Mouse (Mus musculus): Measurements from ENCODE around the gene Plpp7. TPM values are rescaled to one million over a fixed set of nuclear protein-coding genes. Genes with fewer than 3 reads are reported as not detected.

Gene Plpp7
- polyA plus RNA-seq, 1 experiment: 3.3 TPM

DNA sequence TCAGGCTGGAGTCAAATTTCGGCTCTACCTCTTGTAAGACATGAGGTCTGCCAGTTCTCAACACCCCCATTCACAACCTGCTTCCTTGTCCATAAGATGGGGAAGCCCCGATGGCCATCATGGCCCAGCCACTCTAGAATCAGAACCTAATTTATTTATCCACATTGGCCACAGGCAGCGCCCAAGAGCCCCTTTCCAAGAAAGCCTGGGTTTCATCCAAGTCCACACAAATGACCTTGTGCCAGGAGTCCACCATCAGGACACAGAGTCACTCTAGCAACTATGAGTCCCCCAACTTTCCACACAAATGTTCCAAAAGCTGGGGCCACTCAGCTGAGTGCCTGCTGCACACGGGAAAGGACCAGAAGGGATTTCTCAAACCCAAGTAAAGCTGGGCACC, 29.3 kb upstream of the Plpp7 start:
- H3K4me1 ChIP-seq: peaks cover 94% of the 10 kb centered on the region
- no peaks in the 10 kb centered on the region for H3K27me3 ChIP-seq (replicated peaks)
- peaks cover 87% of the 10 kb centered on the region for H3K36me3 ChIP-seq (replicated peaks; ENCODE audit: low read length)
- TF ChIP-seq GATA1 (IDR thresholded peaks at IDR 0.05; ENCODE audit: borderline replicate concordance, low read length) (no peak), FLI1 (IDR thresholded peaks at IDR 0.05; ENCODE audit: low read length) (no peak)
- H3K4me3 ChIP-seq (replicated peaks): no peak overlapping the region
- H3K9me3 ChIP-seq: no peaks in the 10 kb centered on the region

DNA sequence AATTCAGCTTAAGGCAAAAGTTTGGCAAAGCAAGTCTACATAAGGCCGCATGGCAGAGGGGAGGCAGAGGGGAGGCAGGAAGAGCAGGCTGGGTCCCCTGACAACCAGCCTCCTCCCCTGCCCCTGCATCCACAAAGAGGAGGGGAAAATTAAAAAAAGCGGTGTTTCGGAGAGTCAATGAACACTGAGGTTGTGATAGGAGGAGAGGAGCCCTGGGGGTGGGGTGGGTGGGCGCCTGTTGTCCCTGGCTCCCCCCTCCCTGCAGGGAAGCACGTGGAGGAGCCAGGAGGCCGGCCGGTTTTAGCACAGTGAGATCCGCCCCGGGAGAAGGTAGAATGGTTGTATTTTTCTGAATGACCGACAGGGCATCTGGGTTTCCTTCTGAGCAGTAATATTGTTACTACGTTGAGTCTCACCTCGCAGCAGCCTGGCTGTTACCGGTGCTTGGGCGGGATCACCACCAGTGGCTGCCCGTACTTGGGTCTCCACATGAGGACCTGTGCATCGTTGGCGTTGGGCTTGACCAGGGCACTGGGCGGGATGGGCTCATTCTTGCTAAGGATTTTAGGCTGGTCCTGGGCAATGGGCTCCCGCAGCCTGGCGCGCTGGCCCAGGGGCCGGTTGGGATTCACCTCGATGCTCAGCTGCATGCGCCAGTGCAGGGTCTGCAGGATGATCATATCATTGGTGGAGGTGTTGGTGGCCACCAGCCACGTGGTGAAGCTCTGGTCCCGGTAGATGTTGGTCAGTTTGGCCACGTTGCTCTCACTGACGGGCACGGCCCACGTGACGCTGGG, 26.3 kb upstream of the Plpp7 start:
- Histone ChIP-seq H3K27me3 (replicated peaks) (no peaks in the 10 kb centered on the region), H3K4me1 (peaks cover 89% of the 10 kb centered on the region), H3K36me3 (replicated peaks; ENCODE audit: low read length) (peaks cover 100% of the 10 kb centered on the region)

DNA sequence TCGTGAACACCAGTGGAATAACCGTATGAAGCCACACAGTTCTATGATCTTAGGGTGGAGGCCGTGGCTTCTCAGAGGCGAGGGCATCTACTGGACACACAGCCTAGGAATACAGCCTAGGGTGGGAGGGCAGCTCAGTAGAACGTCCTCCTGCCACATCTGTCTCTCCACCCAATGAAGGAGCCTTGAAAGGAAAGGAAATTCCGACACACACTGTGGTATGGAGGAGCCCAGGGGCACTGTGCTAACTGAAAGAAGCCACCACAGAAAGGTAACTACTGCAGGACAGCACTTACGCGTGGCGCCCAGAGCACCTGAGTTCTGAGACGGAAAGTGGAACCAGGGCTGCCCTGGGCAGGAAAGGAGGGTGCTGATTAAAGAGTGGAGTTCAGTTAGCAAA, 24.6 kb upstream of the Plpp7 start:
- Histone ChIP-seq H3K27me3 (replicated peaks) (no peaks in the 10 kb centered on the region), H3K4me1 (peaks cover 89% of the 10 kb centered on the region), H3K4me3 (replicated peaks) (peak overlapping the region; percentile 42), H3K36me3 (replicated peaks; ENCODE audit: low read length) (peaks cover 97% of the 10 kb centered on the region), H3K9me3 (no peaks in the 10 kb centered on the region)
- TF ChIP-seq FLI1 (IDR thresholded peaks at IDR 0.05; ENCODE audit: low read length) (no peak), GATA1 (IDR thresholded peaks at IDR 0.05; ENCODE audit: borderline replicate concordance, low read length) (no peak)

More for the DNA sequence above, 26.3 kb upstream of the Plpp7 start:
- peak overlapping the region; percentile 20 for H3K4me3 ChIP-seq (replicated peaks)
- TF ChIP-seq FLI1 (IDR thresholded peaks at IDR 0.05; ENCODE audit: low read length) (no peak), GATA1 (IDR thresholded peaks at IDR 0.05; ENCODE audit: borderline replicate concordance, low read length) (no peak)
- H3K9me3 ChIP-seq: no peaks in the 10 kb centered on the region

- Histone ChIP-seq H3K27me3 (replicated peaks) (no peaks in the 10 kb centered on the region), H3K4me3 (replicated peaks) (peak overlapping the region; percentile 40), H3K36me3 (replicated peaks; ENCODE audit: low read length) (peaks cover 89% of the 10 kb centered on the region), H3K9me3 (no peaks in the 10 kb centered on the region), H3K4me1 (peaks cover 81% of the 10 kb centered on the region)
- TF ChIP-seq FLI1 (IDR thresholded peaks at IDR 0.05; ENCODE audit: low read length): no peak
- no peak for TF ChIP-seq GATA1 (IDR thresholded peaks at IDR 0.05; ENCODE audit: borderline replicate concordance, low read length)
Observed at GRCm38 (mm10) chr2:32074404-32074803, 20.9 kb upstream of the Plpp7 start.

GRCm38 (mm10) chr2:32075368-32075767, 20.0 kb upstream of the Plpp7 start:
- Histone ChIP-seq H3K4me1 (peaks cover 86% of the 10 kb centered on the region), H3K36me3 (replicated peaks; ENCODE audit: low read length) (peaks cover 89% of the 10 kb centered on the region)

GRCm38 (mm10) chr2:32077744-32078143, 17.6 kb upstream of the Plpp7 start:
- Histone ChIP-seq H3K36me3 (replicated peaks; ENCODE audit: low read length) (peaks cover 76% of the 10 kb centered on the region), H3K4me1 (peaks cover 87% of the 10 kb centered on the region), H3K9me3 (no peaks in the 10 kb centered on the region), H3K27me3 (replicated peaks) (no peaks in the 10 kb centered on the region), H3K4me3 (replicated peaks) (peak overlapping the region; percentile 89)
- no peak for TF ChIP-seq FLI1 (IDR thresholded peaks at IDR 0.05; ENCODE audit: low read length)
- no peak for TF ChIP-seq GATA1 (IDR thresholded peaks at IDR 0.05; ENCODE audit: borderline replicate concordance, low read length)

More at GRCm38 (mm10) chr2:32075368-32075767, 20.0 kb upstream of the Plpp7 start:
- TF ChIP-seq GATA1 (IDR thresholded peaks at IDR 0.05; ENCODE audit: borderline replicate concordance, low read length): no peak
- TF ChIP-seq FLI1 (IDR thresholded peaks at IDR 0.05; ENCODE audit: low read length): no peak
- Histone ChIP-seq H3K9me3 (no peaks in the 10 kb centered on the region), H3K27me3 (replicated peaks) (no peaks in the 10 kb centered on the region), H3K4me3 (replicated peaks) (no peak overlapping the region)

DNA sequence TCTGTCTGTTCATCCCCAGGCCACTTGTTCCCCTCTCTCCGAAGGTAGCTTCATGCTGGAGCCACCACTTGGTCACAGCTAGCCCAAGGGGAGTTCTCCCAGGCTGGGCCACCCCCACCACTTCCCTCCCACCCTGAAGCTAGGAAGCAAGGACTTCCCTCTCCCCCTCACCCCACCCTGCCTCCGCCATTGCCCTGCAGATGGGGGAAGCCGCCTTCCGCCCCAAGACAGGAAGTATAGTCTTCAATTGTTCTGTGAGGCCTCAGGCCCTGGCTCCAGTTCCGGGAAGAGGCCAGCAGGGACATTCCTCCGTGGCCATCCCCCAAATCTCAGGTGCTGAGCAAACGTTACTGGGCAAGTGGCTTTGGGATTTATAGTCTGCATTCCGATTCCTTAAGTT, 16.8 kb upstream of the Plpp7 start:
- TF ChIP-seq GATA1 (IDR thresholded peaks at IDR 0.05; ENCODE audit: borderline replicate concordance, low read length): no peak
- no peak for TF ChIP-seq FLI1 (IDR thresholded peaks at IDR 0.05; ENCODE audit: low read length)
- Histone ChIP-seq H3K27me3 (replicated peaks) (no peaks in the 10 kb centered on the region), H3K4me1 (peaks cover 79% of the 10 kb centered on the region), H3K4me3 (replicated peaks) (peak overlapping the region; percentile 89), H3K9me3 (no peaks in the 10 kb centered on the region), H3K36me3 (replicated peaks; ENCODE audit: low read length) (peaks cover 68% of the 10 kb centered on the region)

DNA sequence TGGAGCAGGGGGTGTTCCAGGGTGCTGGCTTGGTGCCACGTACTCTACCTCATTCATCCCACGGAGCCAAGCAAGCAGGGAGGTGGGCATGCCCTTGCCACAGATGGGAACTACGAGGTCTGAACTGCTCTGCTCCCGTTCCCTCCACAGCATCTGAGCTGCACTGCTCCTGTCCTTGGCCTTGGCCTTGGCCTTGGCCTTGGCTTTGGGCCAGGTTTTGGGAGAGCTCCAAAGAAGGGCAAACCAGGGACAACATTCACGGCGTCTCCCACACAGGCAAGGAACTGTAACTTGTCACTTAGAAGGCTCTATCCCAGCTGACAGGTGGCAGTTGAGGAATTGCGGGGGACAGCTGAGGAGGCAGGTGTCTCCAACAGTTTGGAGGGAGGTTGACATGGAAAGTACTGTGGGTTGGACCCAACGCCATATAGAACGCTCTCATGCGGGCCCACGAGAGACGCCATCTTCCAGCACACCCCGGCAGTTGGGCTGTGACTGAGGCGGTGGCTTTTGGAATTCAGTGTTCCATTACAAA, 16.1 kb upstream of the Plpp7 start:
- no peaks in the 10 kb centered on the region for H3K27me3 ChIP-seq (replicated peaks)
- TF ChIP-seq GATA1 (IDR thresholded peaks at IDR 0.05; ENCODE audit: borderline replicate concordance, low read length): no peak

GRCm38 (mm10) chr2:32080681-32081080, 14.6 kb upstream of the Plpp7 start:
- no peak for TF ChIP-seq GATA1 (IDR thresholded peaks at IDR 0.05; ENCODE audit: borderline replicate concordance, low read length)
- TF ChIP-seq FLI1 (IDR thresholded peaks at IDR 0.05; ENCODE audit: low read length): no peak
- peak overlapping the region; percentile 89 for H3K4me3 ChIP-seq (replicated peaks)
- no peaks in the 10 kb centered on the region for H3K27me3 ChIP-seq (replicated peaks)
- H3K36me3 ChIP-seq (replicated peaks; ENCODE audit: low read length): peaks cover 48% of the 10 kb centered on the region
- H3K4me1 ChIP-seq: peaks cover 71% of the 10 kb centered on the region
- no peaks in the 10 kb centered on the region for H3K9me3 ChIP-seq

More for the DNA sequence above, 16.1 kb upstream of the Plpp7 start:
- peaks cover 72% of the 10 kb centered on the region for H3K4me1 ChIP-seq
- peaks cover 61% of the 10 kb centered on the region for H3K36me3 ChIP-seq (replicated peaks; ENCODE audit: low read length)
- H3K9me3 ChIP-seq: no peaks in the 10 kb centered on the region
- H3K4me3 ChIP-seq (replicated peaks): peak overlapping the region; percentile 89

DNA sequence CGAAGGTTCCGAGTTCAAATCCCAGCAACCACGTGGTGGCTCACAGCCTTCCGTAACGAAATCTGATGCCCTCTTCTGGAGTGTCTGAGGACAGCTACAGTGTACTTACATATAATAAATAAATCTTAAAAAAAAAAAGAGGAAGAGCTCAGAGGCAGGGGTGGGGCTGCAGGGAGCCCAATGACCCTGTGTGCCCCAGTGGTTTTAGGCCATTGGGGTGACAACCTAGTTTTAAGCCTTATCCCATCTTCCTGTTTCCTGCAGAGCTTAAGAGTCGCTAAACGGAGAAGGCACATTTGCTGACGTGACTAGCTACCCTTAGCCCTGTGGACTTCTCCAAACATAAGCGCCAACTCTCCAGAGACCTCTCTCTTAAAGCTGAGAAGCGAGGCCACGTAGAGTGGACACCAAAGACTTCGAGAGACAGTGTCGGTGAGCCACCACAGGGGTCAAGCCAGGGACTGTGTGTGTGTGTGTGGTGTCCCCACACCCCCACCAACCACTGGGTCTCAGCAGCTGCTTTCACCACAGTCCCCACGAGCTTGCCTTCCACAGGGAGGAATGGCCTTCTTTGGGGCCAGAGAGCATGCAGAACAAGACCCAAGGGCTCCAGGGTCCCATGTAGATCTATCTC, 13.9 kb upstream of the Plpp7 start:
- H3K36me3 ChIP-seq (replicated peaks; ENCODE audit: low read length): peaks cover 46% of the 10 kb centered on the region
- peak overlapping the region; percentile 98 for H3K4me3 ChIP-seq (replicated peaks)
- TF ChIP-seq GATA1 (IDR thresholded peaks at IDR 0.05; ENCODE audit: borderline replicate concordance, low read length) (no peak), FLI1 (IDR thresholded peaks at IDR 0.05; ENCODE audit: low read length) (no peak)
- peaks cover 77% of the 10 kb centered on the region for H3K4me1 ChIP-seq
- H3K9me3 ChIP-seq: no peaks in the 10 kb centered on the region
- H3K27me3 ChIP-seq (replicated peaks): no peaks in the 10 kb centered on the region

Measured in megakaryocyte, embryonic 14.5 days (primary cell).